Mouse (Mus musculus) myocyte (in vitro differentiated cells): ENCODE measurements around the gene Gm10271. TPM values are rescaled to one million over a fixed set of nuclear protein-coding genes. Genes with fewer than 3 reads are reported as not detected.

Source experiments
- H3K27me3 ChIP-seq: one replicate; pipeline ENCODE4 v1.6.1; 2011; ENCODE audit not compliant: control insufficient read depth, insufficient read depth, insufficient read length
- H3K36me3 ChIP-seq: one replicate; pipeline ENCODE4 v1.6.1; 2011; ENCODE audit not compliant: control insufficient read depth, insufficient read depth
- H3K4me2 ChIP-seq: one replicate; pipeline ENCODE4 v1.6.1; 2011; ENCODE audit warnings: low read depth, control low read depth
- H3K4me3 ChIP-seq: one replicate; pipeline ENCODE4 v1.5.1; 2011; ENCODE audit warnings: mild to moderate bottlenecking, control low read depth, moderate library complexity
- H3K79me2 ChIP-seq: one replicate; pipeline ENCODE4 v1.6.1; 2011; ENCODE audit not compliant: control insufficient read depth, insufficient read depth
- H3ac ChIP-seq: one replicate; pipeline ENCODE4 v1.6.1; 2011; ENCODE audit not compliant: control insufficient read depth, insufficient read length
- CEBPB ChIP-seq: IDR thresholded peaks from 2 replicates; pipeline ENCODE4 v1.6.1; 2011; ENCODE audit warnings: mild to moderate bottlenecking, moderate library complexity; ENCODE audit not compliant: poor library complexity, insufficient read depth, severe bottlenecking
- E2F4 ChIP-seq: IDR thresholded peaks from one replicate; pipeline ENCODE4 v1.6.1; 2011; ENCODE audit warnings: mild to moderate bottlenecking, control low read depth, moderate library complexity; ENCODE audit not compliant: insufficient read depth
- MAX ChIP-seq: IDR thresholded peaks from one replicate; pipeline ENCODE4 v1.6.1; 2011; ENCODE audit warnings: low read depth, mild to moderate bottlenecking, control low read depth
- MYOD1 ChIP-seq, 3 experiments: IDR thresholded peaks; one replicate each; pipeline ENCODE4 v1.6.1; 2011; ENCODE audit warnings: control low read depth in 2 of 3, low read depth in 2 of 3, mild to moderate bottlenecking in 2 of 3, moderate library complexity in 1 of 3; ENCODE audit not compliant: insufficient read length in 2 of 3, control insufficient read depth in 1 of 3
- MYOG ChIP-seq, 3 experiments: IDR thresholded peaks; one replicate each; pipeline ENCODE4 v1.6.1; 2011; ENCODE audit warnings: control low read depth in 2 of 3, low read depth in 2 of 3, mild to moderate bottlenecking in 2 of 3; ENCODE audit not compliant: insufficient read length in 2 of 3, control insufficient read depth in 1 of 3, insufficient read depth in 1 of 3
- POLR2A ChIP-seq: IDR thresholded peaks from one replicate; pipeline ENCODE4 v1.6.1; 2011; ENCODE audit warnings: low read depth, mild to moderate bottlenecking, control low read depth, moderate library complexity; ENCODE audit not compliant: insufficient read length
- POLR2AphosphoS2 ChIP-seq: IDR thresholded peaks from one replicate; pipeline ENCODE4 v1.6.1; 2011; ENCODE audit warnings: low read depth, control low read depth; ENCODE audit not compliant: insufficient read length
- REST ChIP-seq: IDR thresholded peaks from one replicate; pipeline ENCODE4 v1.6.1; 2011; ENCODE audit warnings: mild to moderate bottlenecking, control low read depth, moderate library complexity; ENCODE audit not compliant: insufficient read depth, insufficient read length
- SRF ChIP-seq: IDR thresholded peaks from one replicate; pipeline ENCODE4 v1.6.1; 2011; ENCODE audit warnings: low read depth; ENCODE audit not compliant: control insufficient read depth, insufficient read length
- TCF12 ChIP-seq: IDR thresholded peaks from one replicate; pipeline ENCODE4 v1.6.1; 2011; ENCODE audit warnings: mild to moderate bottlenecking, control low read depth; ENCODE audit not compliant: poor library complexity, insufficient read depth, severe bottlenecking
- TCF3 ChIP-seq: IDR thresholded peaks from one replicate; pipeline ENCODE4 v1.6.1; 2011; ENCODE audit warnings: low read depth, control low read depth; ENCODE audit not compliant: insufficient read length
- USF1 ChIP-seq: IDR thresholded peaks from one replicate; pipeline ENCODE4 v1.6.1; 2011; ENCODE audit warnings: low read depth, mild to moderate bottlenecking, control low read depth, moderate library complexity
- polyA plus RNA-seq: library from polyadenylated mRNA; unstranded; fragments of >200 nt; fragmentation: generic; extraction: Trizol; gene quantifications from one replicate; pipeline ENCODE4 v1.2.1, GENCODE M21; 2012; ENCODE audit warnings: missing spikeins

Gene Gm10271
- polyA plus RNA-seq, 1 experiment = not detected

- Histone ChIP-seq H3ac (no peak overlapping the region), H3K27me3 (no peaks in the 10 kb centered on the region), H3K36me3 (peaks cover 16% of the 10 kb centered on the region), H3K79me2 (no peaks in the 10 kb centered on the region), H3K4me3 (no peak overlapping the region), H3K4me2 (peak overlapping the region; percentile 45)
- no peak for TF ChIP-seq TCF3
- TF ChIP-seq E2F4 = no peak
- TF ChIP-seq MYOD1 (IDR thresholded peaks at IDR 0.05; ENCODE audit: control insufficient read depth in 1 of 3, insufficient read length in 2 of 3, low read depth in 2 of 3) = no peak
- no peak for TF ChIP-seq USF1
- no peak for TF ChIP-seq MAX
- no peak for TF ChIP-seq SRF
- no peak for TF ChIP-seq MYOG (IDR thresholded peaks at IDR 0.05; ENCODE audit: control insufficient read depth in 1 of 3, insufficient read depth in 1 of 3, insufficient read length in 2 of 3, low read depth in 2 of 3)
- no peak for TF ChIP-seq TCF12
- no peak for TF ChIP-seq POLR2A
- no peak for TF ChIP-seq REST
- no peak for TF ChIP-seq CEBPB
- TF ChIP-seq POLR2AphosphoS2 = no peak
Measured at GRCm38 (mm10) chr10:116930506-116930905, 41.9 kb downstream of the Gm10271 start.

DNA sequence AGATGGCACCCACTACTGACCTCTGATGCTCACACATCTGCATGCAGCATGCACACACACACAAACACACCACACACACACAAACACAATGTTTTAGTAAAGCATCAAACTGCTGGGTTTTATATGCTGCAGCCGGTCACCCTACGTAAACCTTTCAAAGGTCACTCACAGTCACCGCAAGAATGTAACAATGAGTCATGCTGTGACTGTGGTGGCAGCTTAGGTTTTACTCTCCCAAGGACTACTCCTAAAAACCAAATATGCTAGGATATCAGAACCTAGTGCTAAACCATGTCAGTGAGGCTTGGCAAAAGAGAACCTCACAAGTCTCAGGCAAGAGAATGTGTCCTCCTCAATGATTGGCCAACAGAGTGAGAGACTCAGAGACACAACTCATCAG lies 43.6 kb downstream of the Gm10271 start:
- TF ChIP-seq SRF = no peak
- TF ChIP-seq TCF3 = no peak
- no peak for TF ChIP-seq E2F4
- TF ChIP-seq CEBPB = no peak
- TF ChIP-seq POLR2AphosphoS2 = no peak
- no peak for TF ChIP-seq TCF12
- no peak for TF ChIP-seq REST
- TF ChIP-seq USF1 = no peak
- no peak for TF ChIP-seq POLR2A
- TF ChIP-seq MYOG (IDR thresholded peaks at IDR 0.05; ENCODE audit: control insufficient read depth in 1 of 3, insufficient read depth in 1 of 3, insufficient read length in 2 of 3, low read depth in 2 of 3) = no peak
- no peak for TF ChIP-seq MAX
- TF ChIP-seq MYOD1 (IDR thresholded peaks at IDR 0.05; ENCODE audit: control insufficient read depth in 1 of 3, insufficient read length in 2 of 3, low read depth in 2 of 3) = no peak
- Histone ChIP-seq H3K4me3 (no peak overlapping the region), H3K4me2 (peak overlapping the region; percentile 3), H3K79me2 (no peaks in the 10 kb centered on the region), H3K36me3 (peaks cover 17% of the 10 kb centered on the region), H3K27me3 (no peaks in the 10 kb centered on the region), H3ac (no peak overlapping the region)

GRCm38 (mm10) chr10:116926428-116927113 lies 45.8 kb downstream of the Gm10271 start:
- Histone ChIP-seq H3K27me3 (no peaks in the 10 kb centered on the region), H3K4me2 (no peak overlapping the region), H3K79me2 (no peaks in the 10 kb centered on the region), H3ac (no peak overlapping the region), H3K36me3 (peaks cover 20% of the 10 kb centered on the region), H3K4me3 (no peak overlapping the region)
- no peak for TF ChIP-seq POLR2AphosphoS2
- TF ChIP-seq POLR2A = no peak
- TF ChIP-seq CEBPB = no peak
- TF ChIP-seq SRF = no peak

DNA sequence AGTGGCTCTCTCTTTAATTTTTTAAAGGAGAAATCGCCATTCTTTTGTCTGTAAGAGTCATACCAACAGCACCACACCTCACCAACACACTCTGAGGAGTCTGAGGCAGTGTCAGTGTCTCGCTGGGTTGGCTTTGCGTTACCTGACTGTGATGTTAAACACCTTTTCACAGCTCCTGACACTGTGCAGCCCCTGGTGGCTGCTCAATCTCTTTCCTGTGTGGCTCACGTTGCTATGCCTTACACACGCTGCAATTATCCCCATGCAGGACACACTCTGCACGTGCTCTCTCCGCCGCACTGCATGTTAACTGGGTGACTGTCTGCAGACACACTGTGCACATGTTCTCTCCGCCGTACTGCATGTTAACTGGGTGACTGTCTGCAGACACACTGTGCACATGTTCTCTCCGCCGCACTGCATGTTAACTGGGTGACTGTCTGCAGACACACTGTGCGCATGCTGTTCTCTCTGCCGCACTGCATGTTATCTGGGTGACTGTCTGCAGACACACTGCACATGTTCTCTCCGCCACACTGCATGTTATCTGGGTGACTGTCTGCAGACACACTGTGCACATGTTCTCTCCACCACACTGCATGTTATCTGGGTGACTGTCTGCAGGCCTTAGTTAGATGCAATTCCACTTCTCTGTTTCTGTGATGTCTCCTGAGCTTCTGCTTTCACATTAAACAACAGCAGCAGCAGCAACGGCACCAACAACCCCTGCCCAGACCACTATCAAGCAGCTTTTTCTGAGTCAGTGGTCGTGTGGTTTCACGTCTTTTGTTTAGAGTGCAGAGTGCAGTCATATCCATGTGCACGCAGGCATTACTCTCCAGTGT lies 48.5 kb downstream of the Gm10271 start:
- TF ChIP-seq TCF3 (no peak), USF1 (no peak), POLR2A (no peak), TCF12 (no peak), CEBPB (no peak), MYOG (IDR thresholded peaks at IDR 0.05; ENCODE audit: control insufficient read depth in 1 of 3, insufficient read depth in 1 of 3, insufficient read length in 2 of 3, low read depth in 2 of 3) (no peak), SRF (no peak), MAX (no peak), POLR2AphosphoS2 (no peak), REST (no peak), MYOD1 (IDR thresholded peaks at IDR 0.05; ENCODE audit: control insufficient read depth in 1 of 3, insufficient read length in 2 of 3, low read depth in 2 of 3) (no peak), E2F4 (no peak)
- Histone ChIP-seq H3K79me2 (no peaks in the 10 kb centered on the region), H3K36me3 (peaks cover 20% of the 10 kb centered on the region), H3K27me3 (no peaks in the 10 kb centered on the region), H3ac (no peak overlapping the region), H3K4me3 (no peak overlapping the region), H3K4me2 (no peak overlapping the region)

GRCm38 (mm10) chr10:116922161-116922560 lies 50.2 kb downstream of the Gm10271 start:
- H3K27me3 ChIP-seq = no peaks in the 10 kb centered on the region
- TF ChIP-seq TCF12 = no peak
- no peak for TF ChIP-seq MYOD1 (IDR thresholded peaks at IDR 0.05; ENCODE audit: control insufficient read depth in 1 of 3, insufficient read length in 2 of 3, low read depth in 2 of 3)
- TF ChIP-seq MYOG (IDR thresholded peaks at IDR 0.05; ENCODE audit: control insufficient read depth in 1 of 3, insufficient read depth in 1 of 3, insufficient read length in 2 of 3, low read depth in 2 of 3) = no peak
- TF ChIP-seq E2F4 = no peak
- no peak for TF ChIP-seq POLR2AphosphoS2
- no peak for TF ChIP-seq SRF
- TF ChIP-seq MAX = no peak
- TF ChIP-seq POLR2A = no peak
- no peak for TF ChIP-seq TCF3
- TF ChIP-seq CEBPB = no peak
- no peaks in the 10 kb centered on the region for H3K79me2 ChIP-seq
- H3K4me2 ChIP-seq = no peak overlapping the region
- no peak overlapping the region for H3ac ChIP-seq
- H3K36me3 ChIP-seq = peaks cover 24% of the 10 kb centered on the region
- H3K4me3 ChIP-seq = no peak overlapping the region
